Mouse (Mus musculus) heart, adult 11 months (tissue): ENCODE measurements around the gene Ssh2.
A peak's percentile ranks its signal among the peaks of the same experiment; 100 is the strongest.

Experiments
- DNase-seq: peaks from one replicate; pipeline ENCODE4 v3.0.0; 2022

Gene Ssh2

DNA sequence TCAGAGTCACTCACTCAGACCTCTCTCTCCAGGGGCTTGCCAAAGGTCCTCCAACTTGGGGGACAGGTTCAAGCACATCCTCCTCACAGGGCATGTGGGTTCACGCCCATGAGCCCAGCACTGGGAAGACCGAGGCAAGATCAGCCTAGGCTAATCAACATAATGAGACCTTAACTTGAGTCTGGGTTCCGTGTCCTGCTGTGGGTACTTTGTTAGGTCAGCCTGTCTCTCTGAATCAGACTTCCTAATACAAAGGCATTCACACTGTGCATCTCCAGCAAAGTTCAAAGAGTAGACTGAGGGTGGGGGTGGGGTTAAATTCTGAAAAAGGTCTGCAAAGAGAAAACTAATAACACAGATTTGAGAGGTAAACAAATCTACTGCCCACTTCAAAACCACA lies 249.0 kb downstream of the Ssh2 start:
- no peak for DNase-seq

DNA sequence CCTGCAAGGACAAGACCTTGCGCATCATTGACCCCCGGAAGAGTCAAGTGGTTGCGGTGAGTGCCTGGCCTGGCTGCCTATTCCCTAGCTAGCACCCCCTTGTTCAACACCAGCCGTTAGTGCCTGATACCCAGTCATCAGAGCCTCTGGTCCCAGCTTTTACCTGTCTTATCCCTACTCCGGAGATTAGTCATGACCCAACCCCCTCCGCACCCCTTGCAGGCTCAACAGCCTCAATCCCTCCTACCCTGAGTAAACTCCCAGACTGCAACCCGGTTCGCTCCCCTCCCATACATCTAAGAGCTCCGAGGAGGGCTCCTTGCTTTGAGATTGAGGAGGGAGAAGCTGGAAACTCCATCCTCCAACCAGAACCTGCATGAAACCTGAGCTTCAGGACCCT lies 250.5 kb downstream of the Ssh2 start:
- DNase-seq: peak; percentile 93

DNA sequence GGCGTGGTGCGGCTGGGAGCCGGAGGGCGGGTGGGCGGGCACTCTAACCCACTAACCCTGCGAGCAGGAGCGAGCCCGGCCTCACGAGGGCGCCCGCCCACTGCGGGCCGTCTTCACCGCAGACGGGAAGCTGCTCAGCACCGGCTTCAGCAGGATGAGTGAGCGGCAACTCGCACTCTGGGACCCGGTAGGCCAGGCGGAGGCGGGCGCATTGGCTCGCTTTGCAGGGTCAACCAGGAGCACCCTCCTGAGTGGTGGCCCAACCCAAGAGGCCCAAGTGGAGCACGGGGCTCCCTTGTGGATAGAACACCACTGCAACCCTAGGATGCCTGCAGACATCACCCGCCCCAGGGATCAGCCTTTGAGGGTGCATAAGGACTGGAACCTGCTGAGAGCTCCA lies 251.1 kb downstream of the Ssh2 start:
- DNase-seq: peak; percentile 98

DNA sequence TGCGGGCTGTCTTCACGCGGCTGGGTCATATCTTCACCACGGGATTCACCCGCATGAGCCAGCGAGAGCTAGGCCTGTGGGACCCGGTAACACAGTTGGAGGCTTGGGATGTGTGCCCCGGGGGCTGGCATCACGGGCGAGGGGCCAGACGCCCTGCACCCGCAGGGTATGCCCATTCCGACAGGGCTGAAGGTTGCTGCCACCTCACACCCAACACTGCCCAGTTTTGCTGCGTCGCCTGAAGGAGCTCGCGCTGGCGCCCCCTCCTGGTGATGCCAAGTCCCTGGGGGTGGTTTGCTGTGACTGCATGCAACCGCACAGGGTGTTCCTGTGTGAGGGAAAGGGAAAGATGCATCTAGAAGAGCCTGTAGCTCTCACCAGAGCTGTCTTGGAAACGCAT lies 251.7 kb downstream of the Ssh2 start:
- DNase-seq: peak; percentile 97

DNA sequence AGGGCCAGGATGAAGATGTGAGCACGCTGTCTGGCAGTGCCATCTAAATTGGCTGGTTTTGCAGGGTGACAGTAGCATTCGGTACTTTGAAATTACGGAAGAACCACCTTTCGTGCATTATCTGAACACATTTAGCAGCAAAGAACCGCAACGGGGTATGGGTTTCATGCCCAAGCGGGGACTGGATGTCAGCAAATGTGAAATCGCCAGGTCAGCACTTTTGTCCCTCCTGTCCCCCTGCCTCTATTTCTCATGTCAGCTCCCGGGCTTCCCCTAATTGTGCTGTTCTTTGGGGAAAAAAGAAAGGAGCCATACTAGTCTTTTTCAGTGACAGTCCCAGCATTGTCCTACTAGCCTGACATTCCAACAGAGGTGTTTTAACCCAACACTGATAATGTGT lies 252.3 kb downstream of the Ssh2 start:
- DNase-seq: no peak

DNA sequence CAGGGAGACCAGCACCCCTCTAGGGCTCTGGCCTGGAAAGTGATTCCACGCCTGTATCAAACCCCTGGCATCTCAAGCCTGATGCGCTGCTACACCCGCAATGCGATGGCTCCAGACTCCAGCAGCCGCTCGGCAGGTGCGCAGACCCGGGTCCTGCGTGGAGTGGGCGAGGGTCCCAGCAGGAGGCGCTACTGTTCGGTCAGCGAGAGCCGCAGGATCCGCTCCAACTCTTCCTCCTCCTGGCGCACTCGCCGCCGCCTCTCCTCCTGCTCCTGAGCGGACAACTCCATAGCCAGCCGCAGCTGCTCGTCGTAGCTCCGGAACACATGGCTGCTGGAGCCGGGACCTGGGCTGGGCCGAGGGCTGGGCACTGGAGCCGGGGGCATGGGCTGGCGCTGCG lies 255.3 kb downstream of the Ssh2 start:
- peak; percentile 90 for DNase-seq

DNA sequence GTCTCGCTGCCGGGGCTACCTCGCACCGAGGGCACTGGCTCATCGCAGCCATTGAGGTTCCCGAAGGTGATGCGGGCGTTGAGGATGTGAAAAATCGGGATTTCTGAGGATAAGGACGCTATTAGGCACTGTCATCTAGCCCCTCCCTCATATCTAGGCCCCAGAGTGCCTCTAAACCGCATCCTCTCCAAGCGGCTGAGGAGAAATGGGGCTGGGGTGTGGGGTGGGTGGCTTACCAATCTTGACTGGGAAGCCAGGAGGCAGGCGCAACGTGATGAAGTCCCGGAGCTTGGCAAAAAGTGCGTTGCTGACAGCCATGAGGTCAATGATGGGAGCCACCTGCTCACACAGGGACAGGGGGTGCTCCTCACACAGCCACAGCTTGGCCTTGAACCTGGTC lies 256.7 kb downstream of the Ssh2 start:
- DNase-seq: peak; percentile 91

DNA sequence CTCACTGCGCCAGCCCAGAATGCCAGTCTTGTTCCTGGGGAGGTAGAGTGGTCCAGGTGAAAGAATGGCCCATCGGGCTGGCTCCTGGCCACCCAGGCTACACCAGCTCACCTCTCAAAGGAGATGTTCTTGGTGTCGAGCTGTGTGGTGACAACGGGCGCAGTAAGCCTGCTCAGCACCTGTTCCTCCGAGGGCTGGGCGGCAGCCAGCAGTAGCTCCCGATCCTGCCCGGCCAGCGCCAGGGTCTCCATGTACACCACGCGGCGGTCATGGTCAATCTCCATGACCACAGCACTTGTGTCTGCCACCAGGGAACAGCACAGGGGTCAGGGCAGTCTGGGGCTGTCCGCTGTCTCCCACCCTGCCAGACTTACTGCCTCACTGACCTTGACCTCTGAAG lies 260.1 kb downstream of the Ssh2 start:
- DNase-seq: no peak

DNA sequence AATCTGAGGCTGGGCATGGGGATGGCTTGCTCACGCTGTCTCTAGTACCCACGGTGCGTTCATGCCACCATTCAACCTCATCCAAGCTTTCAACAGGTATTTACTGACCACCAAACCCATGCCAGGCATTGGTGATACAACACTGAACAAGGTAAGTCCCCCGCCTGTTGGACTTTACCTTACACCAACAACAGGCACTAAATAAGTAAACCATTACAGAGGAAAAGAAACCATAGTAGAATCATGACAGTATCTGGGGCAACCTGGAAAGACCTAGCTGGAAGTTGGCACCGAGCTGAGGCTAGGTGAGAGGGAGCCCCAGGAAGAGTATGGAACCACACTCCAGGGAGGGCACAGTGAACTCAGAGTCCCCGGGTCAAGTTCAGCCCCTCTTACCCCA lies 260.8 kb downstream of the Ssh2 start:
- DNase-seq: no peak

DNA sequence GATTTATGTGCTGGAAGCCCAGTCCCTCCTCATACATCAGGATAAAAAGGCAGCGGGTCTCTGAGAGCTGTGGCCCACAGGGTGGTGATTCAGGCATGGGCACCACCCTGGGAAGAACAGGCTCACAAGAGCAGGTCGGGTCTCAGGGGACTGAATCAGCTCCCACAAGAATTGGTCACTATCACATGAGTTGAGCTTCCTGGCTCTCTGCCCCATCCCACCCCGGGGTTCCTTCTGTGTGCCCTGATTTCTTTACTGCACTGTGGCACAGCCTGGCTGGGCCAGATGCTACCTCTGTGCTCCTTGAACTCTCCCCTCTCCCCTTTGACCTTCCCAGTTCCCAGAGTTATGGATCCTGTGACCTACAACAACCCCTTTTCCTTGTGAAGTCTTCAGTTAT lies 267.0 kb downstream of the Ssh2 start:
- DNase-seq: peak; percentile 90

DNA sequence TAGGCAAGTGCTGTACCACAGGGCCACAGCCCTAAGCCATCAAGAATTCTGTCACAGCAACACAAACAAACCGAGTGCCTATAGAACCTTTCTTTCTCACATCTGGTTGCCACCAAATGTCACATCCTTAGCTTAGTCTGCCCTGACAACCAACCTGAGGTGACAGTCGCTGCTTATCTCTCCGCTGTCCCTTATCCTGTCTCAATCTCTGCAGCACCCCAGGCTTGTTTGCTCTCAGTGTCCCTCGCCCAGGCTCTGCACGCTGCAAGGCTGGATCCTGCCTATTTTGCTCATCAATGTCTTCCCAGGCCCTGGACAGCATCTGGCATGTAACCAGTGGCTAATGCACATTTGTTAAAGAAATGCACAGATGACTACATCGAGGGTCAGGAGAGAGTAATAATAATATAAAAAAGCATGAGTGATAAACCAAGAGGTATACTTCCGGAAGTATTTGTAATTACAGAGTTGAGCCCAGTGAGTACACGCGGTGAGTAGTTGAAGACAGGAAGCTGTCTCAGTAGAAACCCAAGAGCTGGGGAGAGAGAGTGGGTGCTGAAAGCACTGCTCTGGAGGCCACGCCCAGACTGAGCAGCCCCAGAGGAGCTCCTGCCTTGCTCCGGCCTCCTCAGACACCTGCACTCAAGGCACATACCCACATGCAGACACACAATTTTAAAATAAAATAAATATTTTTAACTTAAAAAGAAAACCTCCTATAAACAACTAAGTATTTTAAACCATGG lies 267.6 kb downstream of the Ssh2 start:
- peak; percentile 83 for DNase-seq

DNA sequence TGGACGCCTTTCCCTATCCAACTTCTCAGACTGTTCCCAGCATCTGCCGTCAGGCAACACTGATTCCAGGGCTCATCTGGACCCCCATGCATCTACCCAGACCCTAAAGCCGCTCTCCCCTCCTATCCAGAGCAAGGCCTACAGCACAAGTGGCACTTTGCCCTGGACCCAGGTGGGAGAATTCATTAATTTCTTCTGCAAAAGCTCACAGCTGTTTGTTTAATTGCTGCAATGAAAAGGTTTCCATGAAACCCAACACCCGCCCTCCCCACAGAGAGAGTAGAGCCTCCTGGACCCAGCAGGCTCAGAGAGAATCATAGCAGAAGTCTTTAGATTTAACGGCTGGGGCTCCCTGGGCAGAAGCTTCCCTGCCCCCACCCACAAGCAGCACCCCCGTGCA lies 269.1 kb downstream of the Ssh2 start:
- no peak for DNase-seq

DNA sequence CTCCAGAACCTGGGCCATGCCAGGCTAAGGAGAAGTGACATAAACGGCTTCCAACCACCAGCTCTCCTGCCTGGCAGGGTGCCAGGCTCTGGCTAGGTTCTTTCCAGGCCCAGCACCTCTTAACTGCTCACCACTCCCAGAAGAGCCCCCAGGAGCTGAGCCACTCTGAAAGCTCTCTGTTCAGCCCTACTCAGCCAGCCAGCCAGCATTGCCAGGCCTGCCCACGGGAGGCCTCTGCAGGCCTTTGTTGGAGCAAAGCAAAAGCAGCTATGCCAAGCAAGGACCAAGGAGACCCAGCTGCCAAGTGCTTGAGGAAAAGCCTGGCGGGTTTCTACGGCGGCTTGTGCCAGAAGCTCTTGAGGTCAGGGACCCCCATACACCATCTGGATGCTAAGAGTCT lies 270.7 kb downstream of the Ssh2 start:
- DNase-seq: peak; percentile 89

DNA sequence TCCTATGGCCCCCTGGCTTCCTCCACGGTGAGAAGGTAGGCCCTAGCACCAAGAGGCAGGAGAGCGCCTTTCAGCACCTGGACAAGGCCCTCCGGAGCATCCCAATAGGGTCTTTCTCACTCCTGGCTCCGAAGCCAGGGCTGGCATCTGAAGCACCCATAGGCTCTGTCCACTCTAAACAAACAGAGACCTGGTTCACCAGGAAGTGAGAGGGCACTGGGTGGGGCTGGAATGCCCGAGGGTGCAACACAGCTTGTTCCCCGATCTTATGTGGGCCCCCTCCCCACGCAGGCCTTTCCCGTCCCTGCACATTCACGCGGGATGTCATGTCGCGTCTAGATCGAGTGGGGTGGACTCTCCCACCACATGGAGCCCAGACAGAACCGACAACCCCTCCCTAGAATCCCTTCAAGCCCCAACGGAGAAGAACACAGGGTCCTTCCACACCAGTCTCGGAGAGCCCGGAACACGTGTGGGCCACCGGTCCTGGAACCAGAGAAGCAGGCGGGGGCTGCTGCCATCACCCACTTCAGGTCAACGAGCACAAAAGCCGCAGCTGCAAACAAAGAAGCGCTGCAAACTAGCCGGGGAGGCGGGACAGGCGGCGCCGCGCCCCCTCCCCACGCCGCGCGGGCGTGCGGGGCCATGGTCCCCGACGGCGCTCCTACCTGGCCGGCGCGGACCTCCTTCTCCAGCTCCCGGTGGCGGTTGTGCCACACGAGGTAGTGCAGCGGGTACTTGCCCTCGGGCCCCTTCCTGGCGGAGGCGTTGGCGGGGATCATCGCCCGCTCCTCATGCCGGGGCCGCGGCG lies 272.9 kb downstream of the Ssh2 start:
- DNase-seq: peak; percentile 96

DNA sequence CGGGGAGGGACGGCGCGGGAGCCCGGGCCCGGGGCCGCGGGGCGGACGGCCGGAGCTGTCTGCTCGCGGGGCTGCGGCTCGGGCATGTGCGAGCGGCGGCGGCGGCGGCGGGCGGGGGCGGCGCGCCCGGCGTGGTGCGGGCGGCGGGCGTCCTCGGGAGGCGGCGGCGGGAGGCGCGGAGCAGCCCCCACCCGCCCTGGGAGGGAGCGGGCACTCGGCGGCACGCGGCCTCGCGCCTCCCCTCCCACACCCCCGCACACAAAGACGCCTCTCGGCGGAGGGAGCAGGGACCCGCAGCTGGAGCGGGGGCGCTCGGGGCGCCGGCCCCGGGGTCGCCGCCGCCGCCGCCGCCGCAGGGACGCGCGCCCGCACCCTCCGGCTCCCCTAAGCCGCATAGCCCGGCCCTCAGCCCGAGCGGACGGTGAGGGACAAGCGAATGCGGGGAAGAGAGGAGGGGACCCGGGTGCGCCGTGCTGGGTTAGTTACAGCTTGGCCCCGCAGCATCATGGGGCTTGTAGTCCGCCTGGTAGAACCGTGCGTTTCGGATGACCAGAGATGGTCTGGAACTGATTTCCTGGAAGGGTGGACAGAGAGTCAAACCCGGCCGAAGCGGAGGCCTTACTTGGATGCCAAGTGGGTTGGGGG lies 273.6 kb downstream of the Ssh2 start, which contains the start of gene Ankrd13b:
Gene Ankrd13b, minus strand, starts transcription at position 88 of the 645 bp plus-strand sequence.
- peak; percentile 98 for DNase-seq

DNA sequence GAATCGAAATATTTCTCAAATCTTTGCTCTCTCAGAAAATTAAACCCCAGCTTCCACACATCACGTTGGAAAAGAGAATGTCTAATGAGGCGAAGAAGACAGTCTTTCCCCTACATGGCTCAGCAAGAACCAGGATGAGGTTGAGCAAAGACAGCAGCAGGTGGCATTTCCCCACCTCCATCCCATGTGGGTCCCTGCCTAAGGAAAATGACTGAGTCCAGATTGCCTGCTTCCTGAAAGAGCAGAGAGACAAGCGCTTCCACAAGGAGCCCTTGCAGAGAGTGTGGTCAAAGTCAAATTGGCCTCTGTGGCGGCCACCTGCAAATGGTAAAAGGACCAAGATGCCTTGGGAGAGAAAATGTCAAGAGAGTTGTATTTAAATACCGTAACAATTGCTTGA lies 274.4 kb downstream of the Ssh2 start:
- DNase-seq: peak; percentile 88

DNA sequence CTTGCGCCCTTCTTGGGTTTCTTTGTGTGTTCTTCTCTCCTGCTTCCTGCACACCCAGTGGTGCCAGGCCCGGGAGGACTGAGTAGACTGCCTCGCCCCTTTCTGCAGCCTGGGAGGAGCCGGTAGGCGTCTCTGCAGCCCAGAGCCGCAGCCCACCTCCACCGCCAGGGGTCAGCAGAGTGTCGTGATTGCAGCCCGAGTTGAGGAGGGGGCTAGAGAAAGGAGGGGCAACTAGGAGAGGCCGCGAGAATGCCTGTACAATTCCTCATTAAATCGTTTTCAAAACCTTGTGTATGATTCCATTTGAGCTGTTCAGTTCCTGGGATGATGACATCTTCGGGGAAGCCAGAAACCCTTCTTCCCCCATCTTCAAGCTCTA lies 275.0 kb downstream of the Ssh2 start:
- peak; percentile 99 for DNase-seq

DNA sequence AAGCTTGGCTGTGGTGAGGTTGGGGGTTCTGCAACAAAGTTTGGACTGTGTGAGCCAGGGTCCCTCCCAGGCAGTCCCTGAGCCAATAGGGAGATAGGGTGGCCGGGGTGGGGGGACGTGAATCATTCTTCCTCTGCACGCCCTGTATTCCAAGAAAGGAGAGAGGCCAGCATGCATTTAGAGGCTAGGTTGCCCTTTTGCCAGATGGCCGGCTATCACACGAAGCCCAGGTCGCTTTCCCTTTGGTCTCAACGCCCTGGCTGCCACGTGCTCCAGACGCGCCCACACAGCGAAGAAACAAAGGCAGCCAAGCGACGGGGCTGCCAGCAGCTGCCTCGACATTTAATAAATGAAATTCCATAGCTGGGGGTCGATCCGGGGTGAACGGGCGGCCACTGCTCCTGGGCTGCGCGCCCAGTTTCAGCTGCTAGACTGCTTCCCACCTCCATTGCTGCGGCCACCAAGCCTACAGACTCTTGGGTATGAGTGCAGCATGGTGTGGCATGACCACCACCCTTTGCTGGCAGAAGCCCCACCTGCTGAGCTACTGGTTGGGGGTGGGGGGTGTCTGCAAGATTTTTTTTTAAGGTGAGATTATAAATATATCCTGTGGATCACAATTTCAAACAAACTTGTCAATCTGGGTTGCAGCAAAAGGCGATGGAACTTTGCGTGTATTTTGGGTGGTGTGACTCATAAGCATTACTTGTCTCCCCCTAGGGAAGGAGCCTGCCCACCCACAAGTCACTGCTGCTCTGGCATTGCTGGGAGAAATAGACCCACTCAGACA lies 275.6 kb downstream of the Ssh2 start:
- peak; percentile 98 for DNase-seq

DNA sequence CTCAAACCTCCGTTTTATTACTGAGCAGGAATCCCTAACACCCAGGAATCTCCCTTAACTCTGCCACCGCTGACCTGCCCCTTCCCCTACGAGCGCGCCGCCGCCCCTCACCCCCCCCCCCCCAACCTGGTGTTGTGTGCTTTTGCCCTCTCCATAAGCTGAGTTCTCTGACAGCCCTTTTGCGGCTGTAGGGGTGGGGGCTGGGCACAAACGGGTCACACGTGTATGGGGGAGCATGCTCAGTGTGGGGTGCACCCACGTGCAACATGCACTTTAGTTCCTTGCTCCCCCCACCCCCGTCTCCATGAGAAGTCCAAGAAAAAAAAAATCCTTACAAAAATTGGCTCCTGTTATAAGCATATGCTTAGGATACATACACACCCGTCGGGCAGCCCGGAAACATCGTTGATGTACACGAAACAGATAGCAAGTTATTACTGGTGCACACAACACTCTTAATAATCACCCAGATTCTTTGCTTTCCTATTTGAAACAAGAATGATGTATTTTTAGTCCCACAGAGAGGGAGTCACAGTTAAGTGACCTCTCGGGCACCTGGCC lies 276.3 kb downstream of the Ssh2 start:
- peak; percentile 95 for DNase-seq

DNA sequence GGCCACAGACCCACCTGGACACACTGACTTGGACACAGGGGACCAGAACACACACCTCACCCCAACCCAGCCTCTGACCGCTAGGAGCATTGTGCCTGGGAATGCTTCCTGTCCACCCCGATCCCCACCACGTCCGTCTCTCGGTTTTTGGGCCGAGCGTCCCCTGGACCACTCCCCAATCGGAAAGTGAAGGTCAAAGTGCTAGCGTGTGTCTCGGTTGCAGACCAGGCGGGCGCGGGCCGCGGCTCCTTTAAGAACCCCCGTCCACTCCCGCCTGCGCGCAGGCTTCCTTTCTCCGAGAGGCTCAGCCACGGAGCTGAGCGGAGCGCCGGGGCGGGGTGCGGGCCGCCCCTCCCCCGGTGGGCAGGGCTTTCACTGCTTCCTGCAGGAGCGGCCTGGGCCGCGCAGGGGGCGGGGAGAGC lies 276.8 kb downstream of the Ssh2 start:
- peak; percentile 99 for DNase-seq

DNA sequence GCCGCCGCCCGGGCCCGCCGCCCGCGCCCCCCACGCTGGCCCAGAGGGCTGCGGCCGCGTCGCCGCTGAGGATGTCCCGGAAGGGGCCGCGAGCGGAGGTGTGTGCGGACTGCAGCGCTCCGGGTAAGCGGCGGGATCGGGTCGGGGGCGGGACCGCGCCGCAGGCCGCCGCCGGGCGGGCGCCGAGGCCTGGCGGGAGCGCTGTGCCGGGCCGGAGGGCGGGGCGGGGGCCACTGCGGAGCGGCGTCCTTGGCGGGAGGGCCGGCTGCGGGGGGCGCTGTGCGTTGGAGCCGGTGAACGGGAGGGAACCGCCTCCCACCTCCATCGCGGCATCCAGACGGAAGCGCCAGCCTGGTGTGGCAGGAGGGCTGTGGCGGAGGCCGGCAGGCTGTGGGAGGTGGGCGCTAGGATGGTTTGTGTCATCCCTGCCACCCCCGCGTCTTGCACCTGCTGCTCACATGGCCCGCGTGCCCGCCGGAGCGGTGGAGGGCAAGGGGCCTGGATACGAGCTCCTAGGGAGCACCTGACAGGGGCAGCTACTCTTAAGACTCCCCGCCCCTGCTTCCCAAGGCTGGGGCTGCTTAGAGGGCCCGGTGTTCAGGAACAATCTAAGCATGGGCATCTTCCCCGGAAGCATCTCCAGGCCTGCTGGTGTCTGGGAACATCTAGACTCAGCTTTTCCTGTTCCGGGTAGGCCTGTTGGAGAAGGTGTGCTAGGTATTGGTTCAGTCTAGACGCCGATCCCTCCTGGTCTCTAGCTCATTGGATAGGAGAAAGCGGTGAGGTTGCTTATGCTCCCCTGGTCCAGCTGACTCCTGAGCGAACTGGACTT lies 277.6 kb downstream of the Ssh2 start, which contains the start of gene Git1:
Gene Git1, plus strand, starts transcription at position 51 of the 832 bp plus-strand sequence.
- peak; percentile 97 for DNase-seq

DNA sequence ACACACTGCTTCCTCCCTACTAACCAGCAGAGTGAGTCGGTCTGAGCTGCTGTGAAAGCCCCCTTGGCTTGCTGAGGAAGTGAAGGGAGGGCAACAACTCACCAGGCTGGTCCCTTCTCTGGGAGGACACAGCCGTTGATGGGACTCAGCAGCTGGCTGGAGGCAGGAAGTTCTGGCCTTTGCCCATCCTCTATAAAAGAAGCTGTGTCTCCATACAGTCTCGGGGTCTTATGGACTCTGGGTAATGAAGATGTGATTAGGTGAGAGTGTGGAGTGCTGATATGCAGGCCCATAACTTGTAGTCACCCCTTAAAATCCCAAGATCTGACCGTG lies 278.2 kb downstream of the Ssh2 start:
- DNase-seq: no peak
